Comparison of ENCODE assay signal across 16 mouse cellular contexts in the genomic region with DNA sequence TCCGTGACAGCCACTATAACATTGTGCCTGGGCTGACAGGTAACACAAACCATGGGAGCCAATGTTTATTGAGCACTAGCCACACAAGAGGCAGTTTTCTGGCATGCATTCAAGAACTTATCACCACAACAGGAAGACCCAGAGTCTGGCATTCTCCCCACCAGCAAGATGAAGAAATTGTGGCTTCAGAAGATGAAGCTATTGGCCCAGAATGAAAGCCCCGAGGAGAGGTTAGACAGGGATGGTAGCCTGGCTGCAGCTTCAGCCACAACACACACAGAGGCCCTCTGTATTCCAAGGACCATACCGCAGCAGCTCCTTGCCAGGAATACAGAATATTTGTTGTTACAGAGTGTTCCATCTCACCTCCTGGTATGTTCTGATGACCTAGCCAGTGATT.
DNase-seq lines count a peak whose midpoint lies in the region; ATAC-seq and TF ChIP-seq lines count a peak whose summit lies in the region.
"Had no signal": no experiment of that assay in that cellular context is flagged by ENCODE, and none has a peak within 500 bp of the region (broad histone marks: within the 10 kb centered on the region; RNA-seq: fewer than 3 reads in every experiment).

No protein-coding gene starts in this region.

- no peak overlapping the region for H3K4me3 ChIP-seq in gastrocnemius, adult 2 months
- no peak overlapping the region for H3K4me3 ChIP-seq in lung, embryonic 16.5 days (ENCODE audit: low read length)
- H3K4me3 ChIP-seq in lung, postnatal 0 days (ENCODE audit: low read depth, low read length) = no peak overlapping the region
- no peak overlapping the region for H3K4me3 ChIP-seq in limb, embryonic 14.5 days (replicated peaks; ENCODE audit: low read length)
- no peak overlapping the region for H3K4me3 ChIP-seq in midbrain, embryonic 11.5 days (ENCODE audit: low read depth, low read length)
- H3K4me3 ChIP-seq: heart, embryonic 13.5 days; kidney, embryonic 15.5 days; liver, embryonic 15.5 days; megakaryocyte, embryonic 14.5 days; neural tube, embryonic 13.5 days had no signal

- POLR2A ChIA-PET in Patski (lab: Charles Lee) = no interaction called here

- no peak for TF ChIP-seq EP300 in lung, postnatal 0 days (IDR thresholded peaks at IDR 0.05)

- H3K4me1 ChIP-seq in lung, embryonic 16.5 days (replicated peaks; ENCODE audit: control insufficient read depth, insufficient read depth, low read length) = no peaks in the 10 kb centered on the region; the same call in 1 of the 2 replicates
- H3K4me1 ChIP-seq in lung, postnatal 0 days (ENCODE audit: insufficient read depth, low read depth, low read length) = no peaks in the 10 kb centered on the region
- H3K4me1 ChIP-seq in limb, embryonic 14.5 days (ENCODE audit: control insufficient read depth, insufficient read depth, low read length) = peaks cover 3% of the 10 kb centered on the region; the same call in 1 of the 2 replicates
- H3K4me1 ChIP-seq in midbrain, embryonic 11.5 days (ENCODE audit: control insufficient read depth, insufficient read depth, low read length) = no peaks in the 10 kb centered on the region
- H3K4me1 ChIP-seq: liver, embryonic 15.5 days; megakaryocyte, embryonic 14.5 days had no signal

- intact Hi-C loops in gastrocnemius, adult 2 months (cut with DNase I) = loop anchor here (5.0 kb wide), 1 partner anchor 210 kb away; no protein-coding TSS in a partner anchor

- H3K9me3 ChIP-seq in lung, embryonic 16.5 days (ENCODE audit: control insufficient read depth, low read length) = no peaks in the 10 kb centered on the region
- no peaks in the 10 kb centered on the region for H3K9me3 ChIP-seq in lung, postnatal 0 days (ENCODE audit: low read length)
- H3K9me3 ChIP-seq in limb, embryonic 14.5 days (ENCODE audit: control insufficient read depth, low read length) = no peaks in the 10 kb centered on the region
- no peaks in the 10 kb centered on the region for H3K9me3 ChIP-seq in midbrain, embryonic 11.5 days (ENCODE audit: control insufficient read depth, low read length)
- H3K9me3 ChIP-seq: heart, embryonic 13.5 days; kidney, embryonic 15.5 days; liver, embryonic 15.5 days; megakaryocyte, embryonic 14.5 days; neural tube, embryonic 13.5 days had no signal

- no peak overlapping the region for H3K4me2 ChIP-seq in lung, embryonic 16.5 days (ENCODE audit: low read depth, low read length)
- H3K4me2 ChIP-seq in lung, postnatal 0 days (replicated peaks; ENCODE audit: low read depth, low read length) = no peak overlapping the region
- H3K4me2 ChIP-seq in limb, embryonic 14.5 days (replicated peaks; ENCODE audit: low read depth, low read length, severe bottlenecking) = no peak overlapping the region
- no peak overlapping the region for H3K4me2 ChIP-seq in midbrain, embryonic 11.5 days
- H3K4me2 ChIP-seq: heart, embryonic 13.5 days; kidney, embryonic 15.5 days; liver, embryonic 15.5 days; neural tube, embryonic 13.5 days had no signal

- 28% methylated on average over 3 of the region's 3 CpGs for WGBS in lung, embryonic 16.5 days
- WGBS in lung, postnatal 0 days = 30% methylated on average over 3 of the region's 3 CpGs
- 63% methylated on average over 3 of the region's 3 CpGs for WGBS in limb, embryonic 14.5 days
- WGBS in midbrain, embryonic 11.5 days = 89% methylated on average over 3 of the region's 3 CpGs

- DNase-seq in gastrocnemius, adult 2 months = no peak
- DNase-seq in gastrocnemius, postnatal 10 days = no peak
- DNase-seq in lung, postnatal 0 days (ENCODE audit: low spot score) = no peak
- DNase-seq in Patski (ENCODE audit: low read depth, low spot score) = no peak
- peak; percentile 10 for DNase-seq in limb, embryonic 14.5 days (ENCODE audit: low spot score)
- no peak for DNase-seq in left cerebral cortex, adult 9 months (ENCODE audit: low spot score in 2 of 2)
- no peak for DNase-seq in midbrain, embryonic 11.5 days (ENCODE audit: low spot score, missing footprints)
- DNase-seq: heart, postnatal 4 days; thymus, postnatal 4 days had no signal

- no peak for TF ChIP-seq POLR2A in limb, embryonic 14.5 days (IDR thresholded peaks at IDR 0.05; ENCODE audit: borderline replicate concordance, extremely low read depth, insufficient read depth, insufficient read length)

- H3K27me3 ChIP-seq in lung, embryonic 16.5 days (ENCODE audit: control insufficient read depth, insufficient read depth, low read depth, low read length) = no peaks in the 10 kb centered on the region
- H3K27me3 ChIP-seq in lung, postnatal 0 days (replicated peaks; ENCODE audit: insufficient read depth, low read length) = no peaks in the 10 kb centered on the region
- H3K27me3 ChIP-seq in Patski = no peaks in the 10 kb centered on the region
- no peaks in the 10 kb centered on the region for H3K27me3 ChIP-seq in limb, embryonic 14.5 days (ENCODE audit: control insufficient read depth, insufficient read depth, low read length)
- H3K27me3 ChIP-seq in midbrain, embryonic 11.5 days (ENCODE audit: control insufficient read depth, insufficient read depth, low read length) = no peaks in the 10 kb centered on the region
- H3K27me3 ChIP-seq: kidney, embryonic 15.5 days; liver, embryonic 15.5 days; megakaryocyte, embryonic 14.5 days; neural tube, embryonic 13.5 days had no signal

- ATAC-seq in lung, embryonic 16.5 days (ENCODE audit: low read depth) = peak; percentile 57
- no peak for ATAC-seq in lung, postnatal 0 days
- ATAC-seq in Patski = peak; percentile 26
- ATAC-seq in limb, embryonic 14.5 days (ENCODE audit: low FRiP score, low read depth) = no peak
- ATAC-seq in midbrain, embryonic 11.5 days (ENCODE audit: low FRiP score) = no peak
- ATAC-seq: activated CD4-positive, CD25-positive, alpha-beta regulatory T cell, adult 4 months had no signal

- CTCF ChIA-PET in Patski (lab: Charles Lee) = interaction anchor here (1.2 kb wide), 1 partner anchor 215 kb away, joined by 3 read pairs; no protein-coding TSS in a partner anchor

- no peak overlapping the region for H3K9ac ChIP-seq in lung, embryonic 16.5 days (ENCODE audit: low read length)
- no peak overlapping the region for H3K9ac ChIP-seq in lung, postnatal 0 days (replicated peaks; ENCODE audit: low read depth)
- no peak overlapping the region for H3K9ac ChIP-seq in limb, embryonic 14.5 days (ENCODE audit: low read depth, low read length, severe bottlenecking)
- H3K9ac ChIP-seq in midbrain, embryonic 11.5 days (ENCODE audit: low read length) = no peak overlapping the region
- H3K9ac ChIP-seq: heart, embryonic 13.5 days; kidney, embryonic 15.5 days; liver, embryonic 15.5 days; neural tube, embryonic 13.5 days had no signal

- in situ Hi-C loops in Patski (cut with MboI; ENCODE audit: low pct_unique_long_range_greater_than_20kb) = loop anchor here (5.0 kb wide), 1 partner anchor 205 kb away; no protein-coding TSS in a partner anchor

- peak overlapping the region; percentile 57 for H3K27ac ChIP-seq in gastrocnemius, adult 2 months
- no peak overlapping the region for H3K27ac ChIP-seq in lung, embryonic 16.5 days (ENCODE audit: low read length)
- no peak overlapping the region for H3K27ac ChIP-seq in lung, postnatal 0 days (ENCODE audit: low read length)
- H3K27ac ChIP-seq in limb, embryonic 14.5 days (replicated peaks; ENCODE audit: low read depth, low read length) = no peak overlapping the region
- H3K27ac ChIP-seq in midbrain, embryonic 11.5 days (ENCODE audit: low read depth, low read length) = no peak overlapping the region
- H3K27ac ChIP-seq: heart, embryonic 13.5 days; kidney, embryonic 15.5 days; liver, embryonic 15.5 days; neural tube, embryonic 13.5 days had no signal

- no peaks in the 10 kb centered on the region for H3K36me3 ChIP-seq in lung, embryonic 16.5 days (ENCODE audit: control insufficient read depth, insufficient read depth, low read length)
- H3K36me3 ChIP-seq in lung, postnatal 0 days (ENCODE audit: insufficient read depth, low read length) = no peaks in the 10 kb centered on the region
- H3K36me3 ChIP-seq in limb, embryonic 14.5 days (ENCODE audit: control insufficient read depth, insufficient read depth, low read length) = no peaks in the 10 kb centered on the region
- H3K36me3 ChIP-seq in midbrain, embryonic 11.5 days (ENCODE audit: control insufficient read depth, insufficient read depth, low read length) = no peaks in the 10 kb centered on the region
- H3K36me3 ChIP-seq: heart, embryonic 13.5 days; kidney, embryonic 15.5 days; liver, embryonic 15.5 days; neural tube, embryonic 13.5 days had no signal

- no peak for TF ChIP-seq CTCF in gastrocnemius, adult 2 months (IDR thresholded peaks at IDR 0.05)
- no peak for TF ChIP-seq CTCF in lung, postnatal 0 days (IDR thresholded peaks at IDR 0.05)
- TF ChIP-seq CTCF in Patski (IDR thresholded peaks at IDR 0.05) = no peak

Comparison
In these comparisons a context has a peak if more than half of its experiments do, and no peak if none do; other contexts are left out.
1. ATAC-seq: peak in lung, embryonic 16.5 days (single experiment) and Patski (single experiment); none in lung, postnatal 0 days (single experiment), limb, embryonic 14.5 days (single experiment) and midbrain, embryonic 11.5 days (single experiment).